Mouse (Mus musculus) brain, embryonic 18.5 days (tissue): Measurements from ENCODE around the gene Ttf1.

Experiments
- DNase-seq: peaks from one replicate; pipeline ENCODE4 v3.0.0-alpha.2; 2012; ENCODE audit warnings: low read depth, low spot score

Ttf1 gene

GRCm38 (mm10) chr2:29060135-29060597, at the start of gene Ttf1:
TSS of gene Ttf1 (plus strand) at chr2:29060262.
- DNase-seq: peak; percentile 87

GRCm38 (mm10) chr2:29012523-29012922, 47.5 kb upstream of the Ttf1 start:
- DNase-seq: no peak

GRCm38 (mm10) chr2:29016599-29017587, 43.2 kb upstream of the Ttf1 start:
- no peak for DNase-seq

GRCm38 (mm10) chr2:29018680-29019079, 41.4 kb upstream of the Ttf1 start:
- DNase-seq: no peak

GRCm38 (mm10) chr2:29021025-29021424, 39.0 kb upstream of the Ttf1 start:
- no peak for DNase-seq

- DNase-seq: no peak
Observed at GRCm38 (mm10) chr2:29023001-29023400, 37.1 kb upstream of the Ttf1 start.

- no peak for DNase-seq
Observed at GRCm38 (mm10) chr2:29025284-29025683, 34.8 kb upstream of the Ttf1 start.

- DNase-seq: peak; percentile 36
Observed at GRCm38 (mm10) chr2:29030048-29030734, 29.9 kb upstream of the Ttf1 start.

GRCm38 (mm10) chr2:29031951-29032350, 28.1 kb upstream of the Ttf1 start:
- DNase-seq: no peak

- DNase-seq: no peak
Observed at GRCm38 (mm10) chr2:29034542-29035475, 25.3 kb upstream of the Ttf1 start.

GRCm38 (mm10) chr2:29035698-29036097, 24.4 kb upstream of the Ttf1 start:
- no peak for DNase-seq

- no peak for DNase-seq
Observed at GRCm38 (mm10) chr2:29039741-29040140, 20.3 kb upstream of the Ttf1 start.

GRCm38 (mm10) chr2:29040594-29041476, 19.2 kb upstream of the Ttf1 start:
- no peak for DNase-seq

GRCm38 (mm10) chr2:29041477-29041768, 18.6 kb upstream of the Ttf1 start:
- DNase-seq: no peak

- no peak for DNase-seq
Observed at GRCm38 (mm10) chr2:29042124-29042523, 17.9 kb upstream of the Ttf1 start.

GRCm38 (mm10) chr2:29046151-29046550, 13.9 kb upstream of the Ttf1 start:
- DNase-seq: no peak

GRCm38 (mm10) chr2:29051932-29052331, 8.1 kb upstream of the Ttf1 start:
- no peak for DNase-seq

- no peak for DNase-seq
Observed at GRCm38 (mm10) chr2:29052943-29053454, 7.1 kb upstream of the Ttf1 start.

GRCm38 (mm10) chr2:29053802-29054544, 6.1 kb upstream of the Ttf1 start:
- no peak for DNase-seq

- no peak for DNase-seq
Observed at GRCm38 (mm10) chr2:29054545-29054935, 5.5 kb upstream of the Ttf1 start.
